Mouse (Mus musculus): ENCODE data around the gene Cd44.

- TF ChIP-seq CTCF (IDR thresholded peaks at IDR 0.05; ENCODE audit: borderline replicate concordance, control insufficient read depth, extremely low read depth, insufficient read depth, low read length, poor library complexity) (no peak), POLR2A (IDR thresholded peaks at IDR 0.05; ENCODE audit: control insufficient read depth, extremely low read depth, insufficient read depth, low read length, poor library complexity) (no peak)
Measured at GRCm38 (mm10) chr2:102820790-102821189, 80.7 kb downstream of the Cd44 start.

Data from thymus, adult 2 months (tissue).